In the genomic region with DNA sequence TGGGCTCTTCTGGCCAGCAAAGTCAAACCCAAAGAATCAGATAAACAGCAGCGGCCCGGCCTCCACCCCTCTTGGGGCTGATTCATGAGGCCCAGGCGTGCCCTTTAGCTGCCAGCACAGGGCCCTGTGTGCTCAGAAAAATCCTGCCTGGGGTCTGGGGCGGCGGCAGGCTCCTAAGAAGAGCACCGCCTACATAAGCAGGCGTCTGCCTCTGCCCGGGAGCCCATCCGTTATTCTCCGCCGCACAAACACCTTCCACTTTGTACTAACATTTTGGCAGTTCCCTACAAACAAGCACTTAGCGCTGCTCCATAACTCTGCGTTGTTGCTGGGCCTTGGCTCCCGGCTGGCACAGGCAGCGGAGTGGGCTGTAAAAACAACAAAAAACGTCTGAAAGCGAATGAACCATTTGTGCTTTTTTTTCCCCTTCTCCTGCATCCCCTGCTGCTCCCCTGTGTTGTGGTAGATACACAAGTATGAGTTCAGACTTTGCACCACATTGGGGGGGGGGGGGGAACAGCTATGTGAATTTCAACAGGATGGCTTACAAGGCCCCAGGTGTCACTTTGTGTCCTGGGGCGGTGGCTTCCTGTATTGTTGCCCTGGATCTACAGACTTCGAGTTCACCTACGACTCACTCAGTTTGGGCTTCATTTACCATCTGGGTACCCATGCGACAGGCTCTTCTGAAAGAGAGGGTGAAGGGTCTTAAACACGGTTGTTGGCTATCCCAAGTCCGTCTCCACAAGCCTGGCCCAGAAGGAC, we compare ENCODE assay signal across 14 mouse cellular contexts.
DNase-seq lines count a peak whose midpoint lies in the region; ATAC-seq and TF ChIP-seq lines count a peak whose summit lies in the region.
"Had no signal": no experiment of that assay in that cellular context is flagged by ENCODE, and none has a peak within 500 bp of the region (broad histone marks: within the 10 kb centered on the region; RNA-seq: fewer than 3 reads in every experiment).

No protein-coding gene starts in this region.

- H3K4me3 ChIP-seq in hindbrain, embryonic 15.5 days: no peak overlapping the region
- no peak overlapping the region for H3K4me3 ChIP-seq in hindbrain, embryonic 14.5 days (replicated peaks; ENCODE audit: low read length)
- peak overlapping the region; percentile 17 to 26; a peak in 1 of 4 replicates for H3K4me3 ChIP-seq in ES-E14 (ENCODE audit: insufficient read depth in 1 of 2, low read depth in 1 of 2, low read length in 2 of 2, poor library complexity in 1 of 2, severe bottlenecking in 1 of 2)
- no peak overlapping the region for H3K4me3 ChIP-seq in neural tube, embryonic 14.5 days (ENCODE audit: low read depth, low read length)
- H3K4me3 ChIP-seq: embryonic facial prominence, embryonic 12.5 days; heart, embryonic 15.5 days; midbrain, embryonic 12.5 days had no signal

- in situ Hi-C loops in ES-E14 (cut with MboI; ENCODE audit: low sequenced_read_pairs in 2 of 2, unreplicated experiment in 2 of 2): no loop called here

- no peak for DNase-seq in hindbrain, embryonic 14.5 days (ENCODE audit: low spot score)
- no peak for DNase-seq in ES-E14 (ENCODE audit: low read depth, low spot score)
- DNase-seq in fibroblast of lung, adult 2 months (ENCODE audit: low read depth): peak; percentile 29
- no peak for DNase-seq in cerebellum, postnatal 25 days
- DNase-seq in frontal cortex, postnatal 36 days (ENCODE audit: low spot score in 2 of 2): no peak
- DNase-seq in gastrocnemius, postnatal 4 days (ENCODE audit: low spot score in 2 of 2): no peak
- DNase-seq: adrenal gland, postnatal 14 days; right cerebral cortex, postnatal 4 days had no signal

- 41% methylated on average over 23 of the region's 23 CpGs for WGBS in hindbrain, embryonic 15.5 days
- WGBS in hindbrain, embryonic 14.5 days: 37% methylated on average over 23 of the region's 23 CpGs
- 28% methylated on average over 23 of the region's 23 CpGs for WGBS in neural tube, embryonic 14.5 days

- no peak for ATAC-seq in hindbrain, embryonic 15.5 days (ENCODE audit: low FRiP score, low read depth)
- no peak for ATAC-seq in hindbrain, embryonic 14.5 days (ENCODE audit: low FRiP score)
- ATAC-seq in neural tube, embryonic 14.5 days (ENCODE audit: low read depth): peak; percentile 48; the same call in 1 of the 2 replicates

- no peak overlapping the region for H3K9ac ChIP-seq in hindbrain, embryonic 15.5 days
- H3K9ac ChIP-seq in hindbrain, embryonic 14.5 days: no peak overlapping the region
- H3K9ac ChIP-seq in ES-E14 (ENCODE audit: insufficient read depth, low read depth, low read length, poor library complexity, severe bottlenecking): no peak overlapping the region
- no peak overlapping the region for H3K9ac ChIP-seq in neural tube, embryonic 14.5 days (replicated peaks; ENCODE audit: low read depth, low read length)
- H3K9ac ChIP-seq: embryonic facial prominence, embryonic 12.5 days; heart, embryonic 15.5 days; midbrain, embryonic 12.5 days had no signal

- H3K27ac ChIP-seq in hindbrain, embryonic 15.5 days (replicated peaks): no peak overlapping the region
- H3K27ac ChIP-seq in hindbrain, embryonic 14.5 days: no peak overlapping the region
- H3K27ac ChIP-seq in ES-E14 (ENCODE audit: insufficient read depth, low read depth, low read length, poor library complexity, severe bottlenecking): no peak overlapping the region
- H3K27ac ChIP-seq in neural tube, embryonic 14.5 days (ENCODE audit: low read depth, low read length): no peak overlapping the region
- H3K27ac ChIP-seq: embryonic facial prominence, embryonic 12.5 days; heart, embryonic 15.5 days; midbrain, embryonic 12.5 days had no signal

- H3K27me3 ChIP-seq in hindbrain, embryonic 15.5 days: no peaks in the 10 kb centered on the region
- no peaks in the 10 kb centered on the region for H3K27me3 ChIP-seq in hindbrain, embryonic 14.5 days (ENCODE audit: control insufficient read depth, insufficient read depth, low read length)
- H3K27me3 ChIP-seq in neural tube, embryonic 14.5 days (ENCODE audit: control insufficient read depth, insufficient read depth, low read length): no peaks in the 10 kb centered on the region
- H3K27me3 ChIP-seq: CH12.LX; heart, embryonic 15.5 days had no signal

- H3K4me1 ChIP-seq in hindbrain, embryonic 15.5 days (replicated peaks): peaks cover 4% of the 10 kb centered on the region; the same call in 1 of the 2 replicates
- H3K4me1 ChIP-seq in hindbrain, embryonic 14.5 days (replicated peaks; ENCODE audit: control insufficient read depth, insufficient read depth, low read length): 0 out of 2 replicates have a peak, but pooled peaks cover 6% of the 10 kb centered on the region
- no peaks in the 10 kb centered on the region for H3K4me1 ChIP-seq in ES-E14 (ENCODE audit: control insufficient read depth in 2 of 2, insufficient read depth in 2 of 2, low read length in 2 of 2, poor library complexity in 1 of 2)
- 0 out of 2 replicates have a peak, but pooled peaks cover 3% of the 10 kb centered on the region for H3K4me1 ChIP-seq in neural tube, embryonic 14.5 days (ENCODE audit: control insufficient read depth, insufficient read depth, low read length)

- 0 out of 2 replicates have a peak overlapping the region, but pooled peaks have one; percentile 2 for H3K4me2 ChIP-seq in hindbrain, embryonic 15.5 days
- no peak overlapping the region for H3K4me2 ChIP-seq in hindbrain, embryonic 14.5 days (replicated peaks)
- no peak overlapping the region for H3K4me2 ChIP-seq in neural tube, embryonic 14.5 days (ENCODE audit: low read depth, low read length)
- H3K4me2 ChIP-seq: embryonic facial prominence, embryonic 12.5 days; heart, embryonic 15.5 days; midbrain, embryonic 12.5 days had no signal

- no peaks in the 10 kb centered on the region for H3K9me3 ChIP-seq in hindbrain, embryonic 15.5 days
- no peaks in the 10 kb centered on the region for H3K9me3 ChIP-seq in hindbrain, embryonic 14.5 days (ENCODE audit: control insufficient read depth, low read length)
- H3K9me3 ChIP-seq in ES-E14 (ENCODE audit: control insufficient read depth, insufficient read depth, low read depth, low read length): no peaks in the 10 kb centered on the region
- no peaks in the 10 kb centered on the region for H3K9me3 ChIP-seq in neural tube, embryonic 14.5 days (ENCODE audit: control insufficient read depth, low read length)
- H3K9me3 ChIP-seq: embryonic facial prominence, embryonic 12.5 days; heart, embryonic 15.5 days; midbrain, embryonic 12.5 days had no signal

- no peaks in the 10 kb centered on the region for H3K36me3 ChIP-seq in hindbrain, embryonic 15.5 days
- no peaks in the 10 kb centered on the region for H3K36me3 ChIP-seq in hindbrain, embryonic 14.5 days (replicated peaks; ENCODE audit: control insufficient read depth, insufficient read depth)
- no peaks in the 10 kb centered on the region for H3K36me3 ChIP-seq in ES-E14 (ENCODE audit: control insufficient read depth, insufficient read depth, low read length, poor library complexity, severe bottlenecking)
- H3K36me3 ChIP-seq in neural tube, embryonic 14.5 days (ENCODE audit: control insufficient read depth, insufficient read depth, low read length): no peaks in the 10 kb centered on the region
- H3K36me3 ChIP-seq: embryonic facial prominence, embryonic 12.5 days; heart, embryonic 15.5 days; midbrain, embryonic 12.5 days had no signal

TF ChIP-seq in ES-E14, 5 proteins besides CTCF, POLR2A, EP300 and RAD21:
- TF ChIP-seq HCFC1 (IDR thresholded peaks at IDR 0.05; ENCODE audit: borderline replicate concordance, insufficient read depth, low read length) (no peak), CHD2 (IDR thresholded peaks at IDR 0.05; ENCODE audit: low read depth, low read length) (no peak), ZNF384 (IDR thresholded peaks at IDR 0.05; ENCODE audit: low read depth, low read length) (no peak), ZC3H11A (IDR thresholded peaks at IDR 0.05; ENCODE audit: borderline replicate concordance, low read depth, low read length) (no peak), MAFK (IDR thresholded peaks at IDR 0.05; ENCODE audit: insufficient read depth, low read depth, low read length) (no peak)

Comparison
In these comparisons a context has a peak if more than half of its experiments do, and no peak if none do; other contexts are left out.
1. H3K4me3 ChIP-seq: peak in ES-E14 (2 of 2); none in hindbrain, embryonic 15.5 days (single experiment), hindbrain, embryonic 14.5 days (single experiment) and neural tube, embryonic 14.5 days (single experiment).